Mouse (Mus musculus) neural tube, embryonic 13.5 days (tissue): ENCODE measurements around the gene Pon2. TPM values are rescaled to one million over a fixed set of nuclear protein-coding genes. Genes with fewer than 3 reads are reported as not detected.
"Not testable (repeated sequence)": the region's sequence is repeated elsewhere in the genome, so short reads cannot be mapped to it uniquely, and the experiment has no call there.

Experiments
- ATAC-seq: fragments of 200-750 bp; cut with Nextera tagmentation; 2 replicates; pipeline ENCODE4 v1.8.0; 2017; ENCODE audit warnings: low read depth, mild to moderate bottlenecking, moderate TSS enrichment, moderate library complexity
- H3K27ac ChIP-seq: fragments of 300-500 bp; sonication (generic); replicated peaks from 2 replicates; pipeline ENCODE4 v1.5.1; 2015; ENCODE audit warnings: moderate library complexity, mild to moderate bottlenecking, inconsistent platforms
- H3K27me3 ChIP-seq: fragments of 300-500 bp; sonication (generic); 2 replicates; pipeline ENCODE4 v1.6.1; 2015; ENCODE audit warnings: mild to moderate bottlenecking, inconsistent platforms
- H3K36me3 ChIP-seq: fragments of 300-500 bp; sonication (generic); 2 replicates; pipeline ENCODE4 v1.6.1; 2015; ENCODE audit warnings: mild to moderate bottlenecking, inconsistent platforms
- H3K4me1 ChIP-seq: fragments of 300-500 bp; sonication (generic); replicated peaks from 2 replicates; pipeline ENCODE4 v1.6.1; 2015; ENCODE audit warnings: inconsistent platforms
- H3K4me2 ChIP-seq: fragments of 300-500 bp; sonication (generic); 2 replicates; pipeline ENCODE4 v1.6.1; 2015; ENCODE audit warnings: inconsistent platforms, mild to moderate bottlenecking, moderate library complexity
- H3K4me3 ChIP-seq: fragments of 300-500 bp; sonication (generic); 2 replicates; pipeline ENCODE4 v1.5.1; 2015; ENCODE audit warnings: mild to moderate bottlenecking, inconsistent platforms
- H3K9ac ChIP-seq: fragments of 300-500 bp; sonication (generic); 2 replicates; pipeline ENCODE4 v1.6.1; 2015; ENCODE audit warnings: moderate library complexity, mild to moderate bottlenecking, inconsistent platforms
- H3K9me3 ChIP-seq: fragments of 300-500 bp; sonication (generic); 2 replicates; pipeline ENCODE4 v1.6.1; 2016; ENCODE audit warnings: inconsistent platforms
- WGBS: fragments of 180-500 bp; shearing (Covaris S2); methylation state at CpG from one replicate; pipeline ENCODE4 v1.1.7; 2015; 5-methylcytosine and 5-hydroxymethylcytosine counted together
- polyA plus RNA-seq: library from polyadenylated mRNA; unstranded; fragments of >200 nt; fragmentation: Nextera tagmentation; extraction: Ambion mirVana; gene quantifications from 2 replicates; pipeline ENCODE4 v1.2.1, GENCODE M21; 2015

Pon2 gene
- polyA plus RNA-seq, 1 experiment from 2014 or later: 35.4 TPM

DNA sequence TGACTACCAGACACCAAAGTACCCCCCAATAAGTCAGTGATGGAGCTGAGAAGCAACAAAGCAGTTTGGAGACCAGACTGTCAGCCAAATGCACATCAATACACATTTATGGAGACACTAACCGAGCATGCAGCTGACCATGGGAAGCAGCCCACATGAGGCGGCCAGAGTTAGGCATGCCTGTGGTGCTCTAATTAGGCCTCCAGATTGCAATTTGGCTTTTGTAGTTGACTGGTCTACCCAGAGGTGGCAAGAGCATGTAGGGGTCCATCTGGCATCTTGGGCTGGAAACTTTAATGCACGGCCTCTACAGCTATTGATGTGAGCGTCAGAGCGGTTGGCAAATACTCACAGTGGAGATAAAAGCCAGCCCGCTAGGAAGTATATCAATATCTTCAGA is 52.3 kb downstream of the Pon2 start:
- H3K9ac ChIP-seq: no peak overlapping the region
- H3K9me3 ChIP-seq: no peaks in the 10 kb centered on the region
- no peak overlapping the region for H3K27ac ChIP-seq
- no peak for ATAC-seq
- 89% methylated on average over 6 of the region's 6 CpGs for WGBS
- no peak overlapping the region for H3K4me2 ChIP-seq
- H3K4me1 ChIP-seq: no peaks in the 10 kb centered on the region
- H3K27me3 ChIP-seq: no peaks in the 10 kb centered on the region
- H3K36me3 ChIP-seq: no peaks in the 10 kb centered on the region
- no peak overlapping the region for H3K4me3 ChIP-seq

DNA sequence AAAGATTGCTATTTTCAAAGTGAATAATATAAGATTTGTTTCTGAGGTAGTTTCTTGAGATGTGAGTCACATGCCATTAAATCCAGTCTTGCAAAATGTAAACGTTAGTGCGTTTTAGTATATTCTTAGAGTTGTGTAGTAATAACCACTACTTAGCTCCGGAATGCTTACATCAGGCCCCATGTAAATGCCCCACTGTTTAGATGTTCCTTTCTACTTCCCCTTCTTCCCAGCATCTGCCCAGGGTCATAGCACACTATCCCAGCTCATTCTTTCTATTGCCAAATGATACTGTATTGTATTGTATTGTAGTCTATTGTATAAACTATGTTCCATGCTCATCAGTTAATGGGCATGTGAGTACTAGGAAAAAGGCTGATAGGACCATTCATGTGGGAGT is 59.5 kb downstream of the Pon2 start:
- Histone ChIP-seq H3K4me3 (no peak overlapping the region), H3K9me3 (no peaks in the 10 kb centered on the region), H3K27ac (no peak overlapping the region), H3K4me2 (no peak overlapping the region), H3K4me1 (no peaks in the 10 kb centered on the region), H3K27me3 (no peaks in the 10 kb centered on the region), H3K36me3 (no peaks in the 10 kb centered on the region), H3K9ac (no peak overlapping the region)
- 94% methylated on average over 3 of the region's 3 CpGs for WGBS
- no peak for ATAC-seq

DNA sequence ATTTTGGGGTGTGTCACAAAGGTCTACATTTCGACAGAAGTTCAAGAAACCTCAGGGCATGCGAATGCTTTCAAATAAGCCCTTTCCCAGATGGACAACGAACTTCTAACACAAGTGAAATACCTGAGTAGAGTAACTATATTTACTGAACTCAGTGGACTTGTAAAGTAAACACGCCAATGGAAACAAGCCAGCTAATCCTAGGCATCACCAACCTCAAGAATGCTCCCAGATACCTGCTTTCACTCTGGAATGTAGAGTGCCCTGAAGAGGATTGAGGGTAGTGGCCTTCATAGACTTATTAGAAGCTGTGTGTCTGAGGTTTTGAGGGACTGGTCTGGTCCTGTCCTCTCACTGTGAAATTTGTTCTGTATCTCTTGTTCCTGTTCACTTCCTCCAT is 60.7 kb downstream of the Pon2 start:
- 87% methylated on average over 4 of the region's 4 CpGs for WGBS

DNA sequence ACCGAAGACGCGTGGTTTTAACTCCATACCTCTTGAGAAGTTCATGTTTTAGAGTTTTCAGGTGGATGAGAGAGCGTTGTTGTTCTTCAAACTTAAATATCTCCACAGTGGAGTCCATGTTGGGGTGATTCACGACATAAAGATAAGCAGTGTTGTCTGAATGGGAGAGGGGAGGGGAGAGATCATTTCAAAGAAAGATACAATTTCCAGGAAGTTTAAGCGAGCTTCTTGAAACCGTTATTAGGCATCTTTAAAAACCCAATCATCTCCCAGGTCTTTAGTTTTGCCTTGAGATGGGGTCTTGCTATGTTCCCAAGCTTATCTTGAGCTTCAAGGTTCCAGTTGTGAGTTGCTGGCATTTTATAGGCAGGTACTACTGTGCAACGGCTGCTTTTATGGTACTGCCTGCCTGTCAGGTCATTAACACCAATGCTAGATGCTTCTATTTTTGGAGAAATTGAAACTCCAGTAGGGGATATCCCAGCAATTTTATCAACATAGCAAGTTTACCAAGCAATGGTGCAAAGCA is 61.3 kb downstream of the Pon2 start:
- no peak overlapping the region for H3K27ac ChIP-seq
- H3K9me3 ChIP-seq: no peaks in the 10 kb centered on the region
- no peak for ATAC-seq
- H3K4me2 ChIP-seq: no peak overlapping the region
- no peaks in the 10 kb centered on the region for H3K27me3 ChIP-seq
- no peaks in the 10 kb centered on the region for H3K4me1 ChIP-seq
- WGBS: 94% methylated on average over 8 of the region's 8 CpGs
- H3K4me3 ChIP-seq: no peak overlapping the region
- H3K9ac ChIP-seq: no peak overlapping the region
- H3K36me3 ChIP-seq: no peaks in the 10 kb centered on the region

More for the DNA sequence above, 60.7 kb downstream of the Pon2 start:
- Histone ChIP-seq H3K36me3 (no peaks in the 10 kb centered on the region), H3K27ac (no peak overlapping the region), H3K4me1 (no peaks in the 10 kb centered on the region), H3K27me3 (no peaks in the 10 kb centered on the region), H3K9me3 (no peaks in the 10 kb centered on the region), H3K4me3 (no peak overlapping the region), H3K9ac (no peak overlapping the region), H3K4me2 (no peak overlapping the region)
- ATAC-seq: no peak

DNA sequence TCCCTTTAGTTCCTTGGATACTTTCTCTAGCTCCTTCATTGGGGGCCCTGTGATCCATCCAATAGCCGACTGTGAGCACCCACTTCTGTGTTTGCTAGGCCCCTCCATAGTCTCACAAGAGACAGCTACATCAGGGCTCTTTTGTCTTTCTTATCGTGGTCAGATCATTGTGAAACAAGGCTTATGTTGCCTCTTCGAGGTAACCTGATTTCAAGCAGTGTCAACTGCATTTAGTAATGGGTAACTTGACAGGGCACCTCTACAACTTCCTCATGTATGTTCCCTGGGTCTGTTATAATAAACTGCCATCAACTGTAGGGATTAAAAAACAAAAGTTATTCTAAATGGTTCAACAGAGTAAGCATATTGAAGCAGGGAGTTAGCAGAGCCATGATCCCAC is 63.7 kb downstream of the Pon2 start:
- no peak for ATAC-seq
- no peaks in the 10 kb centered on the region for H3K9me3 ChIP-seq
- WGBS: 87% methylated on average over 3 of the region's 3 CpGs
- no peak overlapping the region for H3K4me3 ChIP-seq
- H3K4me2 ChIP-seq: no peak overlapping the region
- H3K27me3 ChIP-seq: no peaks in the 10 kb centered on the region
- no peaks in the 10 kb centered on the region for H3K4me1 ChIP-seq
- no peak overlapping the region for H3K27ac ChIP-seq
- no peaks in the 10 kb centered on the region for H3K36me3 ChIP-seq
- H3K9ac ChIP-seq: no peak overlapping the region

DNA sequence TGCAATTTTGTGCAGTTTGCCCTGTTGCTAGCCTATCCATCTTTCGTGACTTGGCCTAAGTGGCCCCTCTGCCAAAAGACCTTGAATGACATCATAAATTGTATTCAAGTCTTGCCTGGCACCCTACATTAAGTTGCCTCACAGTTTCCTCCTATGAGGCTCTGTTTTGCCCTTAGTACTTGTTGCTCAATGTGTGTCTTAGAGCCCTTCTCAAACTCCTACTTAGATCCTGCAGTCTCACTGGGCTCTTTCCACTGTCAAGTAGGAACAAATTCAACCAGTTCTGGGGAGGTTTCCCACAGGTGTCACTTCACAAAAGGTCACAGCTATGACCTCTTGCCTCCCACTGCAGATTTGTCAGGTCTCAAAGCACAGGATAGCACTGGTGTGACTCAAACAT is 64.4 kb downstream of the Pon2 start:
- WGBS: 92% methylated on average over 1 of the region's 1 CpGs
- no peak overlapping the region for H3K9ac ChIP-seq
- ATAC-seq: no peak
- H3K27me3 ChIP-seq: no peaks in the 10 kb centered on the region
- no peak overlapping the region for H3K27ac ChIP-seq
- H3K36me3 ChIP-seq: no peaks in the 10 kb centered on the region
- H3K4me1 ChIP-seq: no peaks in the 10 kb centered on the region
- no peak overlapping the region for H3K4me3 ChIP-seq
- H3K4me2 ChIP-seq: no peak overlapping the region
- H3K9me3 ChIP-seq: no peaks in the 10 kb centered on the region

DNA sequence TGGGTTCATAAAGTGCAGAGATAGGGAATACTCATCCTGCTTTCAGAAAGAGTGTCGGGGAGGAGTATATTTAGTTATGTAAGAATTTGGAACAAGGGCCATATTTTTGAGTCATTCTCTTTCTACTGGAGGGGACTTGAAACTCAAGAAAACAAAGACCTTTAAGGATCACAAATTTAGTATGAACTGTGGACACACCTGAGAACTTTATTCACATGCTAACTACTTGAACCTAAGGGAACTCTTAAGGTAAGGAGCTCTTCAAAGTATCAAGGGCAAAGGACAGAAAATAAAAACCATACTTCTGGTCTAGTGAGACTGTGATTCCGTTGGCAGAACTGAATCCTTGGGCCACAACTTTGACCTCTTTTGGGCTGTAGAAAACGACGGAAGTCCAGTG is 66.2 kb downstream of the Pon2 start:
- H3K9me3 ChIP-seq: no peaks in the 10 kb centered on the region
- H3K4me2 ChIP-seq: no peak overlapping the region
- WGBS: 94% methylated on average over 4 of the region's 4 CpGs
- no peaks in the 10 kb centered on the region for H3K27me3 ChIP-seq
- H3K9ac ChIP-seq: no peak overlapping the region
- no peak overlapping the region for H3K27ac ChIP-seq
- no peaks in the 10 kb centered on the region for H3K36me3 ChIP-seq
- H3K4me3 ChIP-seq: no peak overlapping the region
- ATAC-seq: no peak
- no peaks in the 10 kb centered on the region for H3K4me1 ChIP-seq

DNA sequence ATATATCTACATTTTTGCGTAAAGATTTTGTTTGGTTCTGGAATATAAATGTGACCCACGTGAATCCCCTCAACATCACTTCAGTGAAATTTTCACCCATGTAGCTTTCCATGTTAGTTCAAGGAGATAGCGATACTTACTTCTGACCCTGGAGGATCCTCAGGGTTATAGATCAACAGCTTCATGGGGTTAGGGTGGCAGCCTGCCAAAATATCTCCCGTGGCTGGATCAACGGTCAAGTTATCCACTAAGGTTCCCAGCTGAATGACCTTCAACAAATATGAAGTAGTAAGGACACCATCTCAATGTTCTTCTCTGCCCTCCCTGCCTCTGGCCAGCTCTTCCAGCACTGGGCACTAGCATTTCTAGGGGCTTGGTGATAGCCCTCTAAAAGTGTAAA is 68.0 kb downstream of the Pon2 start:
- no peak overlapping the region for H3K9ac ChIP-seq
- no peak overlapping the region for H3K27ac ChIP-seq
- 90% methylated on average over 5 of the region's 5 CpGs for WGBS
- H3K4me2 ChIP-seq: no peak overlapping the region
- H3K4me3 ChIP-seq: no peak overlapping the region
- no peaks in the 10 kb centered on the region for H3K4me1 ChIP-seq
- ATAC-seq: no peak
- no peaks in the 10 kb centered on the region for H3K9me3 ChIP-seq
- H3K27me3 ChIP-seq: no peaks in the 10 kb centered on the region
- H3K36me3 ChIP-seq: no peaks in the 10 kb centered on the region

DNA sequence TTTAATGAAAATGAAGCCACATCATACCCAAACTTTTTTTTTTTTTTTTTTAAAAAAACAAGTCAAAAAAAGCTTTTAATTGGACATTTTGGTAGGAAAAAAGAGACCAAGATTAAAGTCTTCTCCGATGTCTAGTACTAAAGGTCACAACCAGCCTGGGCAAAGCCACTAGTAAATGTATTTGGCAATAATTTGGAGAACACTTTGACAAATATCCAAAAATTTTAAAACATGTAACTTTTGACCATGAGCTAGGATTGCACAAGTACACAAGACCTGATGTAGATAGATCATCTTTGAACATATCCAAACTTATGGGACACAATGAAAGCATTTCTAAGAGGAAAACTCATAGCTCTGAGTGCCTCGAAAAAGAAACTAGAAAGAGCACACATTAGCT is 74.7 kb downstream of the Pon2 start:
- 91% methylated on average over 2 of the region's 2 CpGs for WGBS
- H3K36me3 ChIP-seq, H3K9ac ChIP-seq, H3K27me3 ChIP-seq, H3K9me3 ChIP-seq, H3K4me2 ChIP-seq, ATAC-seq, H3K4me1 ChIP-seq, H3K27ac ChIP-seq, H3K4me3 ChIP-seq: not testable (repeated sequence)

DNA sequence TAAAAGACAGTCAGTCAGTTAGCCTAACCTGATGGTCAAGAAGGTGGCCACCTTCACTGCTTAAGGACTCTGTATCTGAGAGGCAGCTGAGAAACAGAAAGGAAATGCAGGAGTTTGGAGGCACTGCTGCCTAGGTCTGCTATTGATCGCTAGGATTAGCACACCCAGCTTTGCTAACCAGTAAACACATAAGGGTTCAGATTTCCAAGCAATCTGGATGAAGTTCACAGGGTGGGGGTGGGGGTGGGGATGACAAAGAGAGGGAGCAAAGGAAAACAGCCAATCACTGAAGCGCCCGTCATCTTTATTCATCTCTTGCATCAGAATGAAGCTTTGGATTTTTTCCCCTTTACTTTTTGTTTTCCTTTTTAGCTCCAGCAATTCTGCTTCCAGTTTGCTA is 76.2 kb downstream of the Pon2 start:
- no peak overlapping the region for H3K4me3 ChIP-seq
- H3K27ac ChIP-seq: no peak overlapping the region
- WGBS: 76% methylated on average over 3 of the region's 3 CpGs
- H3K9ac ChIP-seq: no peak overlapping the region
- no peaks in the 10 kb centered on the region for H3K9me3 ChIP-seq
- no peaks in the 10 kb centered on the region for H3K27me3 ChIP-seq
- H3K4me1 ChIP-seq: no peaks in the 10 kb centered on the region
- ATAC-seq: no peak
- H3K4me2 ChIP-seq: no peak overlapping the region
- no peaks in the 10 kb centered on the region for H3K36me3 ChIP-seq

DNA sequence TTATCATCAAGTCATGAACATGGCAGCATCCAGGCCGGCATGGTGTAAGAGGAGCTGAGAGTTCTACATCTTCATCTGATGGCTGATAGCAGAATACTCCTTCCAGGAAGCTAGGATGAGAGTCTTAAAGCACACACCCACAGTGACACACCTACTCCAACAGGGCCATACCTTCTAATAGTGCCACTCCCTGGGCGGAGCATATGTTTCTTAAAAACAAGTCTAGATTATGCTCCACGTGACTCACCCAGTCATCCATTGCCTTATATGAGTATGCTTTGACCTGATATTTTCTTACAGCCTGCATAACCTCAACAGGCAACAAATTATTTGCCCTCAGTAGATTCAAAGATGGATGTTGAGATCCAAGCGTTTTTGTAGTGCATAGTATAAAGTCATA is 80.1 kb downstream of the Pon2 start:
- Histone ChIP-seq H3K4me1 (no peaks in the 10 kb centered on the region), H3K4me3 (no peak overlapping the region), H3K9me3 (no peaks in the 10 kb centered on the region), H3K36me3 (no peaks in the 10 kb centered on the region), H3K27ac (no peak overlapping the region), H3K27me3 (no peaks in the 10 kb centered on the region), H3K9ac (no peak overlapping the region), H3K4me2 (no peak overlapping the region)
- 94% methylated on average over 4 of the region's 4 CpGs for WGBS
- no peak for ATAC-seq
